In genomic region chr16:11468533-11469179, GRCm38 (mm10) we compare ENCODE assay signal across 9 mouse cellular contexts.
DNase-seq lines count a peak whose midpoint lies in the region; ATAC-seq lines count a peak whose summit lies in the region.
"Had no signal": no experiment of that assay in that cellular context is flagged by ENCODE, and none has a peak within 500 bp of the region (broad histone marks: within the 10 kb centered on the region; RNA-seq: fewer than 3 reads in every experiment).

No protein-coding gene starts in this region.

- H3K9ac ChIP-seq in embryonic facial prominence, embryonic 14.5 days (ENCODE audit: low read depth, low read length): no peak overlapping the region
- H3K9ac ChIP-seq: limb, embryonic 12.5 days had no signal

- 56% methylated on average over 15 of the region's 15 CpGs for WGBS in embryonic facial prominence, embryonic 14.5 days

- no peak overlapping the region for H3K4me2 ChIP-seq in embryonic facial prominence, embryonic 14.5 days (ENCODE audit: low read depth, low read length)
- H3K4me2 ChIP-seq: limb, embryonic 12.5 days had no signal

- no peak overlapping the region for H3K4me3 ChIP-seq in embryonic facial prominence, embryonic 14.5 days (ENCODE audit: low read depth, low read length)
- H3K4me3 ChIP-seq: limb, embryonic 12.5 days had no signal

- H3K27me3 ChIP-seq in embryonic facial prominence, embryonic 14.5 days (replicated peaks; ENCODE audit: control insufficient read depth, insufficient read depth, low read length): no peaks in the 10 kb centered on the region
- H3K27me3 ChIP-seq: limb, embryonic 12.5 days had no signal

- intact Hi-C loops in heart, postnatal 10 days (cut with DNase I): loop anchor here (1.0 to 10.0 kb wide), 6 partner anchors 49 to 734 kb away; partner anchors contain the start of gene Cpped1

- no peak overlapping the region for H3K27ac ChIP-seq in embryonic facial prominence, embryonic 14.5 days (replicated peaks; ENCODE audit: low read depth, low read length)
- H3K27ac ChIP-seq: limb, embryonic 12.5 days had no signal

- H3K36me3 ChIP-seq in embryonic facial prominence, embryonic 14.5 days (ENCODE audit: control insufficient read depth, insufficient read depth, low read length): no peaks in the 10 kb centered on the region
- H3K36me3 ChIP-seq: limb, embryonic 12.5 days had no signal

- ATAC-seq in embryonic facial prominence, embryonic 14.5 days (ENCODE audit: low read depth): 0 out of 2 replicates have a peak, but pooled peaks have one; percentile 37

- peak; percentile 41 for DNase-seq in ES-CJ7 (ENCODE audit: low read depth, low spot score)
- peak; percentile 68 to 81 for DNase-seq in adrenal gland, postnatal 36 days
- peak; percentile 68 for DNase-seq in embryonic facial prominence, embryonic 14.5 days (ENCODE audit: low spot score)
- peak; percentile 82 to 88 for DNase-seq in heart, postnatal 10 days
- DNase-seq in layer of hippocampus, adult 11-12 months (ENCODE audit: low spot score): peak; percentile 81
- DNase-seq in lung, postnatal 25 days (ENCODE audit: low spot score): peak; percentile 60
- DNase-seq in right cerebral cortex, adult 18-20 months: peak; percentile 71
- peak; percentile 45 to 50 for DNase-seq in urinary bladder, postnatal 36 days (ENCODE audit: low spot score in 2 of 2)

- no peaks in the 10 kb centered on the region for H3K9me3 ChIP-seq in embryonic facial prominence, embryonic 14.5 days (ENCODE audit: control insufficient read depth, low read length)
- H3K9me3 ChIP-seq: limb, embryonic 12.5 days had no signal

- no peaks in the 10 kb centered on the region for H3K4me1 ChIP-seq in embryonic facial prominence, embryonic 14.5 days (ENCODE audit: control insufficient read depth, insufficient read depth, low read length)
- H3K4me1 ChIP-seq: limb, embryonic 12.5 days had no signal
